Mouse (Mus musculus) limb, embryonic 14.5 days (tissue): ENCODE data around the gene Rapgef4. TPM values are rescaled to one million over a fixed set of nuclear protein-coding genes. Genes with fewer than 3 reads are reported as not detected.

Experiments used
- ATAC-seq: fragments of 200-750 bp; cut with Nextera tagmentation; 2 replicates; pipeline ENCODE4 v1.8.0; 2017; ENCODE audit warnings: low read depth, moderate number of reproducible peaks, moderate TSS enrichment; ENCODE audit not compliant: low FRiP score
- DNase-seq: peaks from one replicate; pipeline ENCODE4 v3.0.0-alpha.2; 2015; ENCODE audit warnings: low spot score
- H3K27ac ChIP-seq: fragments of 300-500 bp; sonication (generic); replicated peaks from 2 replicates; pipeline ENCODE4 v1.5.1; 2014; ENCODE audit warnings: low read depth, mild to moderate bottlenecking, low read length, moderate library complexity, mixed read lengths
- H3K27me3 ChIP-seq: fragments of 300-500 bp; sonication (generic); 2 replicates; pipeline ENCODE4 v1.6.1; 2014; ENCODE audit warnings: low read length, mixed read lengths; ENCODE audit not compliant: control insufficient read depth, insufficient read depth
- H3K36me3 ChIP-seq: fragments of 300-500 bp; sonication (generic); 2 replicates; pipeline ENCODE4 v1.6.1; 2014; ENCODE audit warnings: mild to moderate bottlenecking, low read length, moderate library complexity, mixed read lengths; ENCODE audit not compliant: control insufficient read depth, insufficient read depth
- H3K4me1 ChIP-seq: fragments of 300-500 bp; sonication (generic); 2 replicates; pipeline ENCODE4 v1.6.1; 2014; ENCODE audit warnings: antibody characterized with exemption, low read length, mixed read lengths; ENCODE audit not compliant: control insufficient read depth, insufficient read depth
- H3K4me2 ChIP-seq: fragments of 300-500 bp; sonication (generic); replicated peaks from 2 replicates; pipeline ENCODE4 v1.6.1; 2014; ENCODE audit warnings: low read depth, mild to moderate bottlenecking, low read length, moderate library complexity; ENCODE audit not compliant: severe bottlenecking
- H3K4me3 ChIP-seq: fragments of 300-500 bp; sonication (generic); replicated peaks from 2 replicates; pipeline ENCODE4 v1.5.1; 2014; ENCODE audit warnings: low read length
- H3K9ac ChIP-seq: fragments of 300-500 bp; sonication (generic); 2 replicates; pipeline ENCODE4 v1.6.1; 2014; ENCODE audit warnings: mild to moderate bottlenecking, low read depth, low read length, moderate library complexity; ENCODE audit not compliant: severe bottlenecking
- H3K9me3 ChIP-seq: fragments of 300-500 bp; sonication (generic); 2 replicates; pipeline ENCODE4 v1.6.1; 2016; ENCODE audit warnings: low read length; ENCODE audit not compliant: control insufficient read depth
- POLR2A ChIP-seq: fragments of 200-500 bp; IDR thresholded peaks from 2 replicates; pipeline ENCODE4 v1.8.0; 2012; ENCODE audit warnings: inconsistent platforms, mild to moderate bottlenecking, moderate library complexity, borderline replicate concordance; ENCODE audit not compliant: insufficient read depth, insufficient read length; ENCODE audit errors: extremely low read depth
- WGBS: fragments of 180-500 bp; shearing (Covaris S2); extraction: QIAGEN DNeasy Blood & Tissue Kit; methylation state at CpG from one replicate; pipeline ENCODE4 v1.1.7; 2014; 5-methylcytosine and 5-hydroxymethylcytosine counted together
- polyA plus RNA-seq, 2 experiments: library from polyadenylated mRNA; depleted of rRNA in 1 of 2; stranded (reverse) in 1 of 2; unstranded in 1 of 2; fragments of >200 nt; fragmentation: Nextera tagmentation in 1 of 2; extraction: Ambion mirVana in 1 of 2; gene quantifications; 2 replicates each; pipeline versions ENCODE4 v1.2.1 to v1.2.3; 2012 to 2014

Gene Rapgef4
- polyA plus RNA-seq, 2 experiments, result 2.2 to 2.3 TPM

DNA sequence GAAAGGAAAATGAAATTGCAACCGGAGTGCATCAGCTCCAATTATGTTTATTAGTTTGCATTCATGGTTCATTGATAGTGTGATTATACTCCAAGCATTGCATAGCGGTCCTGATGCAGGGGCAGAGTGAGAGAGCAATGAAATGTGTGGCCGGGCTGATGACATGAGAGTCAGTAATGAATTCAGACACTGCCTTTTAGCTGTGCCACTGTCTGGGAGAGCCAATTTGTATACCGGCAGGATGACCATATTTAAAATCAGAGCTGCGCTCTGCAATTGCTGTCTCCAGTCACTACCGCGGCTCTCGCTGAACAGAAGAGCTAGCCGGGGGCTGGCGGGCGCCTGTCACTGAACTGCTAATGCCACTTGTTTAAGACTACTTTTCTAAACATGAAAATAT lies 197.5 kb downstream of the Rapgef4 start:
- H3K4me1 ChIP-seq, result peaks cover 9% of the 10 kb centered on the region

GRCm38 (mm10) chr2:72179600-72180301 lies 198.7 kb downstream of the Rapgef4 start:
- H3K36me3 ChIP-seq, result no peaks in the 10 kb centered on the region
- ATAC-seq, result no peak
- H3K27me3 ChIP-seq, result no peaks in the 10 kb centered on the region
- DNase-seq, result no peak
- TF ChIP-seq POLR2A, result no peak
- H3K9ac ChIP-seq, result no peak overlapping the region
- no peak overlapping the region for H3K27ac ChIP-seq
- no peak overlapping the region for H3K4me2 ChIP-seq
- WGBS, result 87% methylated on average over 15 of the region's 15 CpGs
- H3K4me1 ChIP-seq, result peaks cover 9% of the 10 kb centered on the region
- H3K9me3 ChIP-seq, result no peaks in the 10 kb centered on the region
- no peak overlapping the region for H3K4me3 ChIP-seq

More for the DNA sequence above, 197.5 kb downstream of the Rapgef4 start:
- Histone ChIP-seq H3K4me2 (no peak overlapping the region), H3K4me3 (no peak overlapping the region), H3K27me3 (no peaks in the 10 kb centered on the region), H3K36me3 (no peaks in the 10 kb centered on the region), H3K9ac (no peak overlapping the region), H3K9me3 (no peaks in the 10 kb centered on the region), H3K27ac (no peak overlapping the region)
- WGBS, result 88% methylated on average over 11 of the region's 11 CpGs
- DNase-seq (no peak), ATAC-seq (no peak)
- no peak for TF ChIP-seq POLR2A

- no peak overlapping the region for H3K4me3 ChIP-seq
- no peaks in the 10 kb centered on the region for H3K9me3 ChIP-seq
- no peak overlapping the region for H3K9ac ChIP-seq
- no peak for DNase-seq
- no peaks in the 10 kb centered on the region for H3K36me3 ChIP-seq
- H3K4me2 ChIP-seq, result no peak overlapping the region
- no peak for ATAC-seq
- no peak overlapping the region for H3K27ac ChIP-seq
- H3K4me1 ChIP-seq, result no peaks in the 10 kb centered on the region
- no peak for TF ChIP-seq POLR2A
- no peaks in the 10 kb centered on the region for H3K27me3 ChIP-seq
- WGBS, result 68% methylated on average over 2 of the region's 2 CpGs
Observed at GRCm38 (mm10) chr2:72181443-72181842, 200.4 kb downstream of the Rapgef4 start.

DNA sequence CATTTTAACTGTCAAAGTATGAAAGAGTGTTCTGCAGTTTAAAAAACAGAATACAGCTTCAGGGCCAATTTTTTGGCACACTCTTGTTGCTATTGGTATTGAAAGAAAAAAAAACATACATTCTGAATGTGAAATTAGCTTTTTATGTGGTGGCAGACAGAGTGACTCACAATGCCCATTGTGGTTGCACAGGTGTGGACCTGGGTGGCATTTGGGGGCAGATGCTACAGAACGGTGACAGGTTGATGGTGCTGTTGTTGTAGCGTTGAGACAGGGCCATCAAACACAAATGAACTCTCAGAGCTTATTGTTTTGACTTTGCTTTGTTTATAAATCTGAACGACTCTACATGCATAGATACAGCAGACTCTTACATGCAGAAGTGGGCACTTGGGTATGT lies 202.7 kb downstream of the Rapgef4 start:
- Histone ChIP-seq H3K9me3 (no peaks in the 10 kb centered on the region), H3K9ac (no peak overlapping the region), H3K27me3 (no peaks in the 10 kb centered on the region), H3K36me3 (no peaks in the 10 kb centered on the region), H3K4me3 (no peak overlapping the region), H3K27ac (no peak overlapping the region), H3K4me1 (no peaks in the 10 kb centered on the region), H3K4me2 (no peak overlapping the region)
- DNase-seq (no peak), ATAC-seq (no peak)
- TF ChIP-seq POLR2A, result no peak
- WGBS, result 75% methylated on average over 3 of the region's 3 CpGs

- H3K4me1 ChIP-seq, result no peaks in the 10 kb centered on the region
- DNase-seq (no peak), ATAC-seq (no peak)
- H3K9me3 ChIP-seq, result peaks cover 4% of the 10 kb centered on the region; the same call in 1 of the 2 replicates
- WGBS, result 65% methylated on average over 6 of the region's 6 CpGs
- H3K27me3 ChIP-seq, result no peaks in the 10 kb centered on the region
- H3K36me3 ChIP-seq, result no peaks in the 10 kb centered on the region
- no peak overlapping the region for H3K9ac ChIP-seq
- H3K4me2 ChIP-seq, result no peak overlapping the region
- no peak overlapping the region for H3K27ac ChIP-seq
- no peak overlapping the region for H3K4me3 ChIP-seq
- TF ChIP-seq POLR2A, result no peak
Observed at GRCm38 (mm10) chr2:72196190-72196965, 215.3 kb downstream of the Rapgef4 start.
